Mouse (Mus musculus) frontal cortex, postnatal 36 days (tissue): ENCODE data around the gene Akr1c12.
"Not testable (repeated sequence)": the region's sequence is repeated elsewhere in the genome, so short reads cannot be mapped to it uniquely, and the experiment has no call there.

Experiments
- DNase-seq, 2 experiments: peaks; one replicate each; pipeline ENCODE4 v3.0.0; 2022; ENCODE audit warnings: low spot score in 2 of 2

The Akr1c12 gene

GRCm38 (mm10) chr13:4279284-4279683 lies at the start of gene Akr1c12:
Akr1c12 (minus strand) TSS chr13:4279433.
- no peak for DNase-seq

DNA sequence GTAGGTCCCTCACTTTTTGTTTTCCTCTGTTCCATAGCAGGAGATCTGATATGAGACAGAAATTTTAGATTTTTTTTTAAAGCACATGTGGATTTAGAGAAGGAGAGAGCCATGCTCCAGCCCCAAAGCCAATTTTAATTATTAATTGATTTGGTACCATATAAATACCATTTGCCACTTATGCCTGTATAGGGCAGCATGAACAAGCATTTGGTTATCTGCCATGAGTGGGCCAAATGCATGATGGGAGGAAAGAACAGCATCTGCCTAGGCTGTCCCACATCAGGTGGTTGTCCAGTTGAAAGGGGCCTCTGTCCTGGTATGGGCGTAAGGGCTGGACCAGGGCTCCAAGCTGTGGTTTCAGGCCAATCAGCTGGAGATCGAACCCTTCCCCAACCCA lies 39.5 kb upstream of the Akr1c12 start:
- DNase-seq, result no peak

GRCm38 (mm10) chr13:4313907-4314306 lies 34.7 kb upstream of the Akr1c12 start:
- no peak for DNase-seq

DNA sequence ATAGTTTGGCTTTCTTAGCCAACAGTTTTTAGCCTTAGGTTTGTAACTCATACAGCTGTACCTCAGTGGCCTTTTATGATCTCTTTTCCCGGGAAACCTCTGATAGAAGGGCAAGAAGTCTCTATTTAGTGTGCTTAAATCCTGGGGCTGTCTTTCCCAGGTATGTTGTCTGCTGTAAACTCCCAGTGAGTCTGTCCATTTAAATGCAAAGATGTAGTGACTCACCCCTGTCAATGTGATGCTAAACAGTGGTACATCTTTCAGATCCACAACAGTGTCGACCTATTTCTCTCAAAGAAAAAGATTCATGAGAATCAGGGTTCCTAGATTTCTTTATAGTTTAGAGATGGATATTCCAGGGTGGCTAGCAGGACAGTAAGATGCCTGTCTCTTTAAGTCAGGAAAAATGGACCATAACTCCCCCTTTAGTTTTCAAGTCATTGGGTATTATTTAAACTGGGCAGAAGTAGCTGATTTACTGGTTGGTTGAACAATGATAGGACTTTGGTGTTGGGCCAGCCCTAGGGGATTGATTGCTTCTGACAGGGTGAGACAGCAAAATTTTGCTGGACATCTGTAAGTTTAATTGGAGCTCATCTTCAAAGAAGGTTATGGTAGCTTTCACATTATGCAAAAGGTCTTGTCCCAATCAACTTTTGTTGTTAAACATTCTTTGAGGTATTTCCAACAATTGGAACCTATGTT lies 25.8 kb upstream of the Akr1c12 start:
- DNase-seq, result no peak

DNA sequence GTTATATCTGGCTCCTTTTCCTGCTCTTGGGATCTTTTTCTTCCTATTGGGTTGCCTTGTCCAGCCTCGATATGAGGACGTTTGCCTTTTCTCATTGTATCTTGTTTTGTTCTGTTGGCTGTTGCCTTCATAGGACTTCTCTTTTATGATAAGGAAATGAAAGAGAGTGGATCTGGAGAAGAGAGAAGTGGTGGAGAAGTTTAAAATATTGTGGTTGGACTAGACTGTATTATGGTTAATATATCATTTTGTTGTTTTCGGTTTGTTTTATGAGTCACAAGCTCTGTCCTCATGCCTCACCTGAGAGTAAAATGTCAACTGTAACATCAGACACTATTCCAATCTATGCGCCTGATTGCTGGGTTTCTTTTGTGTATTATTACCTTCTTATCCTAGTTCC lies 17.8 kb upstream of the Akr1c12 start:
- no peak for DNase-seq

DNA sequence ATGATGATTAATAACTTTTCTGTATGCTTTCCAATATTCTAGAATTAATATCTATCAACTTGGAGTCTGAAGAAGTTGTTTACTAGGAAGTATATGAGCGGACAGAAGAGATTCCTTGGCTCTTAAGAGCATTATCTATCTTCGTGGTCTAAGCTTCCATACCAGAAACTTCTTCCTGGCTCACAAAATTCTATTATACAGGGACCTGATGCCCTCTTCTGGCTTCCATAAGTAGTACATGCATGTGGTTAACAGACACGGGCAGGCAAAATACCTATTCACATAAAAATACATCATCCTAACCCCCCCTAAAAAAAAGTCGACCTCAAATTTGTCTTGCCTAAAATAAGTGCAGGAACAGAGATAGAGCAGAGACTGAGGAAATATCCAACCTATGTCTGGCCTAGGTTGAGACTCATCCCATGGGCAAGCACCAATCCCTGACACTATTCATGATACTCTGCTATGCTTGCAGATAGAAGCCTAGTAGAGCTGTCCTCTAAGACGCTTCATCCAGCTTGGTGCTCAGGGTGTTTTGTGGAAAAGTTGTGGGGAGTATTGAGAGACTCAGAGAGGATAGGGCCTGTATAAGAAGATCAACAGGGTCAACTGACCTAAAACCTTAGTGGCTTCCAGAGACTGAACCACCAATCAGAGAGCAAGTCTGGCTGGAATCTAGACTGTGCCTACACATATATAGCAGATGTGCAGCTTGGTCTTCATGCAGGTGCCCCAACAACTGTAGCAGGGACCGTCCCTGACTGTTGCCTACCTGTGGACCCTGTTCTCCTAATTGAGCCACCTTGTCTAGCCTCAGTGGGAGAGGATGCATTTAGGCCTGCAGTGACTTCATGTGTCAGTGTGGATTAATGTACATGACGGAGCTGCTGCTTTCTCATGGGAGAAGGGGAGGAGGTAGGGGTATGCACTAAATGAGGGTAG lies 2.5 kb upstream of the Akr1c12 start:
- DNase-seq, result peak; percentile 15 to 68

- DNase-seq, result no peak
Measured at GRCm38 (mm10) chr13:4277526-4277925, 1.7 kb downstream of the Akr1c12 start.

DNA sequence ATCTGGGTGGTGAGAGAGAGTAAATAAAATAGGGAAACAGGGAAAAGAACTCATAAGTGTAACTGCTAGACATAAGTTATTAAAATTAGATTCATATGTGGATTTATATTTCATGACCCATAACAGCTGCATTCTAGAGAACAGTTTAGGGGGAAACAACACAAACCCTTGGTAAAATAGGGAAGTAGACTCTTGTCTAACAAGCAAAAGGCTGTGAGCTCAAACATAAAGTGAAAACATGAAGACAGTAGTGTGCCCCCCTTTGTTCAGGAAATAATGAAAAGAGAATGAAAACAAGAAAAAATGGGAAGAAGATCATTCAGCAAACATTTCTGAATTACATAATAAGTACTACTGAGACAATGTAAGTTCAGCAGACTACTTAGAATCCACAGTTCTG lies 8.4 kb downstream of the Akr1c12 start:
- DNase-seq, result no peak

GRCm38 (mm10) chr13:4265455-4265854 lies 13.8 kb downstream of the Akr1c12 start:
- not testable (repeated sequence) for DNase-seq

DNA sequence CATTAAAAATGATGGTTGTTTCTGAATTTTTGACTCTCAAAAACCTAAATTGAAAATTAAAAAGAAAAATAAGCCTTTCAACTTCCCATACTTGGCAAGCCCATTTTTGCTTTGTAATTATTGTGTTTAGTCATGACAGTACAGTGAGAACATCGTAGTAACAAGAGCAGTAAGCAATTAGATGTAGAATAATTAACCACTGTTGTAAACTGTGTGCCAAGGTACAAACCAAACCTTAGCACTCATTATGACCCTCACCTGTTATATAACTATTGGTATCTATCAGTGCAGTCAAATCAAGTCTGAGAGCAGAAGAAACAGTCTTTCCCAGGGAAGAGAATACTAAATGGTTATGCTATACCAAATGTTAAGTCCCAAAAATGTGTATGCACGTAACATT lies 14.2 kb downstream of the Akr1c12 start:
- no peak for DNase-seq

DNA sequence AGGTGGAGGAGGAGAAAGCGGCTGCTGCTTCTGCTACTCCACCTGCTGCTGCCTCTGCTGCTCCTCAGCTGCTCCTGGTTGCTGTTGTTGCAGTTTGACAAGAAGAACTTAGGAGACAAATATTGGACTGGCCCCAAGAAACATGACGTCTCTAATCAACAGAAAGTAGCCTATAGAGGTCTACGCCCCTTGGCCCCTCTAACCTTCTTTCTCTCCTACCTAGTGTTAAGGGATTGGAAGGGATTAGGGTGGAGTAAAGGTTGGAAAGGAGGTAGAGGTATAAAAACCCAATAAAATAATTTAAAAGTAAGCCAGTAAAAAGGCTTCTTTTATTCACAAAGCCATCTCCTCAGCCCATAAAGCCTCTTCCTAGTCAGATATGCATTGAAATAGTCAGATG lies 14.6 kb downstream of the Akr1c12 start:
- no peak for DNase-seq

DNA sequence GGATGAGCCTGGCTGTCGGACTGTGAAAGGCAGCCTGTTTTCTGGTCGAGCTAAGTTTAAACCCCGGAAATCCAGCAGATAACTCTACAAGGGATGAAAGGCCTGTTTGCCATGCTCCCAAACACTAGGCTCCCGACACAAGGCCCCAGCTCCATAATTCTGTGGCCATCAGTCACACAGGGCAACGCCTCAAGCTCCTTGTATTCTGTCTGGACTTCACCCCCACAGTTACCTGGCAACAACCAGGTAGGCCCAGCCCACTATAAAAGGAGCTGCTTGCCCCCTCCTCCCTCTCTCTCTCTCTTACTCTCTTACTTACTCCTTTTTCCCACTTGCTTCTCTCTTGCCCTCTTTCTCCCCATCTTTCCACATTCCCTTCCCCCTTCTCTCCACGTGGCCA lies 21.9 kb downstream of the Akr1c12 start:
- DNase-seq, result no peak

- not testable (repeated sequence) for DNase-seq
Measured at GRCm38 (mm10) chr13:4256894-4257293, 22.3 kb downstream of the Akr1c12 start.

GRCm38 (mm10) chr13:4249347-4249746 lies 29.9 kb downstream of the Akr1c12 start:
- DNase-seq, result no peak

DNA sequence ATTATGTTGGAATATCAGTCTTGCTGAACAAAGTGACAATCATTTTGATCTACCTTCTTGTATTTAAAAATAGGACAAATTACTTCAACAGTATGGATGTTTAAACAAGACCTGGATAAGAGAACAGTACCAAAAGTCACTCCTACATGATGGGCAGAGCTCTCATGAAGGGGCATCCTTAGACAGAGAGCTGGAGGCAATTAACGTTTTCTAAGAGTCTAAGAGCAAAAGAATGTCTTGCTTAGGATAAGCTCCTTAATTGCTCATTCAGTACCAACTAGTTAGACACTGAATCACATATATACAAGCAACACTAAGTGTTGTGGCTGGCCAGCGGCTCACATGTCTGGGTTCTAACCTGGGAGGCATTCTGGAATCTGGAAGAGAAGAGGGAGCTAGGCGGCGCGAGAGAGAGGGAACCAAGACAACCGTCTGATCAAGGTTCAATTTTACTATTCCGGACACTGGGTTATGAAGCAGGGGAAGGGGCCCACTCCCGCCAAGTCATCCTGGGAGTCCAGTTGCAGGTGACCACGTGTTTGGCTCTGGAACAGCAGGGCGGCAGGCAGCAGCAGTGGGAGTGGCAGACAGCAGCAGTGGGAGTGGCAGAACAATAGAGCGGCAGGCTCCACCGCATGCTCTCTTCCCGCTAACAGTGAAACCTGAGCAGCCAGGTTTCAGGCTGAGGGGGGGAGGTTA lies 34.2 kb downstream of the Akr1c12 start:
- peak; percentile 2 to 4 for DNase-seq

DNA sequence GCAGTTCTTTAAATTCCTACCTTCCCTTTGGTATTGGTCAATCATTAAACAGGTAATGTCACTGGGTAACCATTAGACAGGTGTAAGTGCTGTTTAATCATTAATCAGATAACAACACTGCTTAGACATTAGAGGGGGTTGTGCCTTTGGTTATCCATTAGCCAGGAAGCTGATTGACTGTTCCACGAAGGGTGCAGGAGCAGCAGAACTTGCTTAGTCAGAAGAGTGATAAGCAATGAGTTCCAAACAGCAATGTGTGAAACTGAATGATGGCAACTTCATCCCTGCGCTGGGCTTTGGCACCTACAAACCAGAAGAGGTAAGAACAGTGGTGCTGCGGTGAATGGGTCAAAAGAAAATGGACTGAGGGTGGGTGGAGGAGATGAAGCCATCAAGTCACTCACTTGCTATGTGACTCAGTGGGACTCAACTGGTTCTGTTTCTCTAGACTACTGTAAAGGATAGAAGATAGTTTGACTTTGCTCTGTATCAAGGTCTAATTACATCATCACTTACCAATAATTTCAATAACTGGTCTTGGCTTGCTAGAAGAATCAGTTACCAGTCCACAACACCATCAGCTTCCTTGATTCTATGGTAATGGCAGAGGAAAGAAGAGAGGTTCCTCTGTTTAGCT lies 45.6 kb downstream of the Akr1c12 start:
- DNase-seq, result no peak

DNA sequence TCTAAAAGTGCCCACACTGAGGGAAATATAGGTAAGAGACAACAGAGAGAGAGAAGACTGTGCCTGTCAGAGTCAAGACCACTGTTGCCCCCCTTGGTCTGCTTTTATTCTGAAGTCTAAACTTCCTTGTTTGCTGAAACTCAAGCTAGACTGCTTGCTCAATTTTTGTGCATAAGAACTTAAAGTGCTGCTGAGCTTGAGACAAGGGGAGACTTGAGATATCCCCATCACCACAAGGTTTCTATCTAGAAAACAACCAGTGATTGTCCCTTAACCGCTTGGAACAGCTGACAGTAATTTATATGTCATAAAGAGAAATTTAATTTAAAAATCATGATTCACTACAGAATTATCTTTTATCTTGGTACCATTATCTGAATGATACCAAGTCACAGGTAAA lies 46.1 kb downstream of the Akr1c12 start:
- no peak for DNase-seq

DNA sequence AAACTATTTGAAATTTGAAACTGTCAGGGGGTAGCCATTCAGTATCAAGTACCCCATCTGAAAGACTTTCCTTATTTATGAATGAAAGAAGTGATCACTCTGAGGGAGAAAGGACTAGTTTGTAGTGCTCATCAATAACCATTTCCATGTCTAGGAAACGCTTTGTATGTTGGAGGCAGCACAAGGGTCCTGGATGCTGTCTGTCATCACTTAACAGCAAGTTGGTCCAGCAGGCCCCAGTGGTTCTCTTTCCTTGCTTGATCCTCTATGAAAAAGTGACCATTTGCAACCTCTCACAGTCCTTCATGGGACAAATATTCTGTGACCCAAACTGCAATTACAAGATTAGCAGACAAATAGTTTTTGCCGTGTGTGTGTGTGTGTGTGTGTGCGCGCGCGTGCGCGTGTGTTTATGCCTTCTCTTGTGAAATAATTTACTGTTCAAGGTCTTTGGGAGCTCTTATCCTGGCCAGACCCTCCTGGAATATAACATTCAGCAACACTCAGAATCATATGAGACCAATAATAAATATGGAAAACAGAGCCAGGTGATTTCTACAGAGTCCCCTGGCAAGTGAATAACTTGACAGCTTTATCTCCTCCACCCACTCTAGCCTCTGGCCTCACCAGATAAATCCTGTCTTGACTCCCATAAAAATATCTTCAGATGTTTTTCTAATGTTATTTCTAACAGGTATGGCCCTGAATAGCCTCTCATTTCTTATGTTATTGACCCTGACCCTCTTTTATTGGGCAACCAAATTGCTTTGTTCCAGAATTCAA lies 48.2 kb downstream of the Akr1c12 start:
- DNase-seq, result no peak

- no peak for DNase-seq
Measured at GRCm38 (mm10) chr13:4228441-4228840, 50.8 kb downstream of the Akr1c12 start, which contains the start of gene Akr1c19. Akr1c19 (plus strand) TSS chr13:4228700.
